Mouse (Mus musculus) adrenal gland, adult (tissue): Measurements from ENCODE around the gene Ptprj.
"Not testable (repeated sequence)": the region's sequence is repeated elsewhere in the genome, so short reads cannot be mapped to it uniquely, and the experiment has no call there.

Experiments
- DNase-seq, 2 experiments: peaks; one replicate each; pipeline ENCODE4 v3.0.0; 2022 to 2023; ENCODE audit warnings: low spot score in 1 of 2; ENCODE audit not compliant: inconsistent age in 2 of 2

Gene Ptprj

DNA sequence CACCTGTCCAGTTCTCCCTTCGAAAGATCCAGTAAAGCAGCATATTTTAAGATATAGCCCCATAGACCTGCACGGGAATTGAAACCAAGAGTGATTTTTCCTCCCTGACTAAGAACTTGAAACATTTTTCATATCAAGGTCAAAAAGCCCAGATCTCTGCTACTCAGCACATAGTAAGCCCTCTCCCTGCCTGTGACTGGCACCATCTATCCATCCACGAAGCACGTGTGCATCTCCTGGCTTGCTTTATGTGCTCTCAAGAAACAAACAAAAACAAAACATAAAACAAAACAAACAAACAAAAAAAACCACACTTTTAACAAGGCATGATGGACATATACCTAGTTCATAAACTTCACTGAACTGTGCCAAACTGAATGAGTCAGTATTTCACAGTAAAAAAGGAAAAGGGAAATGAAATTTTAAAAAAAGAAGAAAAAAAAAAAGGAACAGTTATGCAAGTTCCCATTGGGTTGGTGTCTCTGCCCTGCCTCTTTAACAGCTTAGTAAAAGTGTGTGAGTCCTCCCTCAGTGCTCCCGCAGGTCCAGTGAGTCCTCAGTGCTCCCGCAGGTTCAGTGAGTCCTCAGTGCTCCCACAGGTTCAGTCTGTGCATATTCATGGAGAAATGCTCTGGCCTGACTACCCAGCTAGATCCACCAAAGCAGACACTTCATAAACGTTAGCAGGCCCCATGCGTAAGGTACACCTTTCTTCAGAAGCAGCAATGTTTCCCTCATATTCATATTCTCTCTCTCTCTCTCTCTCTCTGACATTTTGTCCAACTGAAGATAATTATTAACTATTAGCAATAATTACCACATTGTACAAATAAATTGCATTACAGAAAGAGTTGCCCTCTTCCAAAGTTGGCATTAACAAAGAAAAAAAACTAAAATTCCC lies 91.5 kb downstream of the Ptprj start:
- DNase-seq, result peak in 1 of 2 experiments; percentile 67

DNA sequence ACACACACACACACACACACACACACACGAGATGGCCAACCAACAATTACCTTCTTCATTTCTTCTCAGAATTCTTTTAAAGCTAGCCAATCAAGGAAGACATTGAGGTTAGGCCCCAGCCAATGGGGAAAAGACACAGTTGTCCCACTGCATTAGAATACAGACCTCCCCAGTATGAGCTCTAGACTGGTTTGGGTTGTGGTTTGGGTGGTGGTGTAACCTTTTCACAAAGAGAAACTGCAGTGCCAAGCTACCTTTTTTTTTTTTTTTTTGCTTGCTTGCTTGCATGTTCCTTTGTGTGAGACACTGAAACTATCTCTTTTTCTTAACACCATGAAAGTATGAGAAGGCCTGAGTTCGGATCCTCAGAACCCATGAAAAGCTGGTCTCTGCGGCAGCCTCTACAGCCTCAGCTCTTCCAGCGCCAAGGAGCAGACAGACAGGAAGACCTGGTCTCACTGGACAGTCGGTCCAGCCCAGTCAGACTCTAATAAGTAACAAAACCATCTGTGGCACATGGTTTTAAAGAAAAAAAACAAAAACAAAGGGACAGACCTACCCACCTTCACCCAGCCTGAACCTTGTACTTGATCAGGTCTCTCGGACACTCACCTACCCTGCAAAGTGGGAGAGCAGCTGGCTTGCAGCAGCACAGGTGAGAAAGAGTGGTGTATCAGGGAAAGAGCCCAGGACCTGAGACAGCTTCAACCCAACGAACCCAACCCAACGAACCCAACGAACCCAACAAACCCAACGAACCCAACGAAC lies 92.8 kb downstream of the Ptprj start:
- no peak for DNase-seq

DNA sequence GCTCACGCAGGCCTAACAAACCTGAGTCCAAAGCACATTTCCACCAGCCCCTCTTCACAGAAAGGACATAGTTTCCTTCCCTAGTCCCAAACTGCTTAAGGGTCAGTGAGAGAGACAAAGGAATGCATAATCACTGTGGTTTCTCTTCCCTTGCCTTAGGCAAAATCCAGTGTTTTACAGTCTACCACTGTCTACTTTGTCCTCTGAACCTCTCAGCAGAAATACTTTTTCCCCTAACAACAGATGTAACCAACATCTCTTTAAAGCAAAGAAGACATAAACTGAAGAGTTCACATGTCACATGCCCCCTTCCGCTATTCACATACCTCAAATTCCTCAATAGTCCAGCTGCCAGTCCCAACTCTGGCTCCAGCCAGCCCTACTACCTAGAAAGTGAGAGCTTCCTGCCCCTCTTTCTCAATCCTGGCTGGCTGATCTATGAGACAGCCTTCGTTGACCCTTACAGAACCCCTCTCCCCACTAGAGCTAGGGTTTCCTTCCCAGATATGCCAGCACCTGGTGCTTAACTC lies 94.2 kb downstream of the Ptprj start:
- DNase-seq, result no peak

DNA sequence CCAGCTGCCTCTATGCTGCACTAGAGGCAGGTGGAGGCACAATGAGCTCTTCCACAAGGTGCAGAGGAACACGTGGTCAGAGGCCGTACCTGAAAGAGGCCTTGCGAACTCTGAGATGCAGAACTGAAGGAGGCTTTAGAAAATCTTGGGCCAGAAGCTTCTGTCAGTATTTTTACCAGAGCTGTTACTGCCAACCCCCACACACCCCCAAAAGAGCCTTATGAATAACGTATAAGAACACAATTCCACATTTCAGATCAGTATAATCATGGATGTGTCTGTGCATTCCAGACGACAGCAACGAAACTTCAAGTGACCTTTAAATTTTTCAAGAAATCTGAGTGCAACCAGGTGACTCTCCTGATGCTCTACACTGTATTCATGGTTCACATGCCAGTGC lies 98.9 kb downstream of the Ptprj start:
- DNase-seq, result no peak

DNA sequence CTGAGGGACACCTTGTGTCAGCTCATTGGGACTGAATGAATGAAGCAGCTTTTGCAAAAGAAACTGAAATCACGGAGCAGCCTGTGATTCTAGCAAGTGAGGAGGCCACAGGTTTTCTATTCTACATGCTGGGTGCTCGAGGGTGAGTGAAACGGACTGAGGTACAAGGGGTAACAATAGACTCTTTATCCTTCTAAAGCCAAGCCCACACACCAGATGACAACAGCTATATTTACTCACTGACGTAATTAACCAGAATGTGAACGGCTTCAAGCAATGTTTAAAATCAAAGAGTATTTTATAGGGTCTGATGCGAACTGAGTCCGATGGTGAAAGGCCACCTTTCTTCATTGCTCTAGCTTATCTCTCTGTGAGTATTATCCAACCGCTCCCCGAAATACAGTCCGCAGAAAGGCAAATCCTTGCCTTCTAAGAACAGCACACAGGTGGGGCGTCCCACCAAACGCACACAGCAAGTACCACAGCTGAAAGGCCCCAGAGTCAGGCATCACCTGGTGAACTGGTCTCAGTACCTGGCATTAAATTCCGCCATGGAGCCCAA lies 99.6 kb downstream of the Ptprj start:
- no peak for DNase-seq

DNA sequence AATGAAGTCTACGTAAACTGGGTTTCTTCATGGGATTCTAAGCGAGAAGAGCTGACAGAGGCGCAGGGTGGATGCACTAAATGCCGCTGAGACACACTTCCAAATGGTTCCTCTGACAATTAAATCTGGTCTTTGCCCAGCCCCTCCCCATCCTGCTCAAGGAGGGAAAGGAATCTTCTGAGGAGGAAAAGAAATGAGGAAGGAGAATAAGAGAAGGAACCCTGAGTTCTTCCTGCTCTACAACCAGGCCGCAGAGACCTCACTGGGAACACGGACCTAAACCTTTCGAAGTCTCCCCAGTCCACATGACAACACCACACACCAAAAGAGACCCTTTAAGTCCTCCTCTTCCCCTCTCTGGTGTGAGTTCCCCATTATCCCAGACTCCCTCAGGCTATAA lies 101.9 kb downstream of the Ptprj start:
- no peak for DNase-seq

DNA sequence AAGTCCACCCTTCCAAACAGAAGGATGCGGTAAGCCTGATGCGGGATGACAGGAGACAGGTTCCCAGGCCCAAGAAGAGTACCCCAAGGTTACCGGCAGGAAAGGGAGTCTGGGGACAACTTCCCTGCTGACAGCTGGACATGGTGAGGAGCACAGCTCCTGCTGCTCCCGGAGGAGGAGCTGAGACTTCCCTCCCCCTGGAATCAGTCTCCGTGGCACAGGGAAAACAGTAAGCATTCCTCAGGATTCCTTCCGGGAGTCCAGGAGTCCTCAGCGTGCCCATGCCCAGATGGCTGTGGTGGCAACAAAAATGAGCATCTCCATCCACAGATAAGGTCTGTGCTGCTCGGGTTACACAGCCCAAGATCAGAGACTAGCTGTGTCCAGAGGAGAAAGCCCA lies 102.8 kb downstream of the Ptprj start:
- DNase-seq, result no peak

DNA sequence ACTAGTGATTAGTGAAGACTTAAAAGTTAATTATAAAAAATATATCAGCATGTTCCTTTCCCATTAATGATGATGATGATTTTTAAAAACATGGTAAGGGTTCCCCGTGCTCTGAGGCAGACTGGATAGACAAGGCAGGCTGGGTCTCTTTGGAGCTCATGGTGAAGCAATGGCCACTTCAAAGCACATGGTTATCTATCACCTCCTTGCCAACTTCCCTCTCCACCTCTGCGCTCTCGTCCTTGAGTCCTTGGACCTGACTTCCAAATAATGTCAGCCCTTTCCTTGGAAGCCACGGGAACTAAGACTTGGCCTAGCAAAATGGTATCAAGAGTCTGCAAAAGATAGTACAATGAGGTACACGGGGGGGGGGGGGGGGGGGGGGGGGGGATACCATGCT lies 103.7 kb downstream of the Ptprj start:
- peak in 1 of 2 experiments; percentile 60 for DNase-seq

DNA sequence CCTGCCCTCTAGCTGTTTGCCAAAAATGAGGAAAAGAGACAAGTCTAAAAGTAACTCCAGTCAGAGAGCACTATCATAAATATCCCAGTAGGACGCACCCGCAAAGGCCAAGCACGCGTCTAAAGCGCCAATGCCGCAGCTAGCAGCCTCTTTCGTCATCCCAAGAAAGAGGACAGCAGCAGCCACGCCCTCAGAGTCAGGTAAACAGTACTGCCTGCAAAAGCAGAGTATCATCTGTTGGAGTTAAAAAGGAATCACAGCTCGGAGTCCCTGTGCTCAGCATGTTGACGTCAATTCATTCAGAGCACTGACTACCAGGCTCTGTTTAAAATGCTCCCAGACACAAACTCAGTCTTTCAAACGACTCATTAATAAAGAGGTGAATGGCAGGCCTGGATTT lies 104.1 kb downstream of the Ptprj start:
- no peak for DNase-seq

DNA sequence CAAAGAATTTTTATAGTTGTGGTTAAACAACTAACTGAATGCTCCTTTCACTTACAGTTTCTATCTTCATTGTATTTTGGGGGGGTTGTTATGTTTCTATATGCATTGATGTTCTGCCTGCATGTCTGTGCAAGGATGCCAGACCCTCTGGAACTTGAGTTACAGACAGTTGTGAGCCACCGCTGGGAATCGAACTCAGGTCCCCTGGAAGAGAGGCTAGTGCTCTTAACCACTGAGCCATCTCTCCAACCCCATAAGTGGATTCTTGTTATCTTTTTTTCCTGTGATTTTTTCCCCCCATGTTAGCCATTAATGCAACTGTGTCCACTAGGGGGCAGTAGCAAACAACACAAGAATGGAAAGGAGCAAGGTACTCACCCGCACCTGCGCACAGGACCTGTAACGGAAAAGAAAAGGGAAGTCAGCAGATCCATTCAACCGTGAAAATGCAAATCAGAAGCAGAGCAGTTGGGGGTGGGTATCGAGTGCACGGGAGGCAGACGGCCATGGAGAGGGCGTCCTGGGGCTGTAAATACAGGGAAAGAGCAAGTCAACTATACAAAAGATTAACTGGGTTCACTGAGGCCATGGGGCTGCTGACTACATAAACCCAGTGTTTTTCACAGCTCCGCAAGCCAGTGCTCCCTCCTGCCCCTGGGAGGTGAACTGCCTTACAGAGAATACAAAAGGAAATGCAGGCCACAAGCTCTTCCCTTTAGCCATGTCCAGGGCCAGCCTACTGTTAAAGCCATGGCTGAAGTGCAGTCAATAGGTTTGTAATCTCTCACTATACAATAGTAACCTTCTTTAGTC lies 105.6 kb downstream of the Ptprj start:
- peak; percentile 79 to 95 for DNase-seq

DNA sequence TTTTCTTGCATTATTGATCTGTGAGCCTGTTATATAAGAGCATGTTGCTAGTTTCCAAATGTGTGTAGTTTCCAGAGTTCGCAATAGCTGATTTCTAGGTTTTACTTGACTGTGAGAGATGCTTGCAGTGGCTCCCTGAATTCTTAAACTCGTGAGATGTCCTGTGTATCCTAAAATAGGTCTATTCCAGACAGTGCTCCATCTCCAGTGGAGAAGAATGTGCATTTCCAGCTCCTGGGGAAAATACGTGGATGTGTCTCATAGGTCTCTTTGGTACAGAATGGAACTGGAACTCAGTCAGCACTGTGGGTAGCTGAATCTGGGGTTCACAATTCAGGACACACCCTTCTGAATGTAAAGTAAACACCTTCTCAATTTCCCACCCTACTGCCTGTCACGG lies 107.7 kb downstream of the Ptprj start:
- DNase-seq, result no peak

DNA sequence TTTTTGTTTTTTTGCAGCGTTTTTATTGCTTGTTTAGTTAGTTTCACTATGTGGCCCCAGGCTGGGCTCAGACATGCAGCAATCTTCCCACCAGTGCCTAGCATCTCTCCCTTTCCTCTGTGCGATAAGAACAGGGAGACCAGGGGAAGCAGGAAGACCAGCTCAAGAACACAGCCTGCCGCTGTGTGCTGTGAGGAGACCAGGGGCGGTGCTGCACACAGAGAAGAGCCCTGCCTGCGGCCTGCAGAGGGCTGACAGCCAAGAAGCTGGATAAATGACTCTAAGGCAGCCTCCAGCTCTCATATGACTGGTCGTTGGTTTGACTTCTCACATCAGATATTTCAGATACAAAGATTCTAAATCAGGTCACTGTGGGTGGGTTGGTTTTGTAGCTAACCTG lies 110.3 kb downstream of the Ptprj start:
- DNase-seq, result peak in 1 of 2 experiments; percentile 28

DNA sequence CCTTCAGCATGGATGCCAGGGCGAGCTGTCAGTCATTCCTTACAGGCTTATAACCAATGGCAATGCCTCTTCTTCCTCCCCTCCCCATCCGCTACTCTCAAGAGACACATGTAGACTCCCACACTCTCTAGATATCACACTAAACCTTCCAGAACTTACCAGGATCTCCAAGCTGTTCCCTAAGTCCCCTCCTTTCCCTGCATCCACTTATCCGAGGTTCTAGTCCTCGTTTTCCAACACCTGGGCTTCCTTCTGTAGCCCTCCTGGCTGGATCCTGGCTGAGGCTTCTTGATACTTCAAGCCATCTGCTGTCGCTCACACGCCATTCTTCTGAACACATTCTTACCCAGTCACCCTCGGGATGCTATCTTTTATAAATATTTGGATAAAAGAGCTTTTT lies 114.0 kb downstream of the Ptprj start:
- DNase-seq, result no peak

DNA sequence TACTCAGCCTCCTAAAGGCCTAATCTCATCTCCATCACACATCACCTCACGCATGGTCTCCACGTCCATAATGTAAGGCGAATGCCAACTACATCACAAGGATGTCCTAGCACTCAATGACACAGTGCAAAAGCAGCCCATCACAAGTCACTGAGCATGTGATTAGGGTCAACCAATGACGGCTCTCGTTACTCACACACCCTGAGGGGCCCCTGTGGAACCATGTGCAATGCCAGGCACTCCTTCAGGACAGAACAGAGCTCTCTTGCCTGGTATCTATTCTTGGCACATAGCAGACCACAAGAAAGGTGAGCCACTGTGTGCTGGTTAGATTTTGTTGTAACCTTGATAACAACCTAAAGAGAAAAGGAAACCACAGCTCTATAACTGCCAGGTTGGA lies 116.7 kb downstream of the Ptprj start:
- DNase-seq, result no peak

DNA sequence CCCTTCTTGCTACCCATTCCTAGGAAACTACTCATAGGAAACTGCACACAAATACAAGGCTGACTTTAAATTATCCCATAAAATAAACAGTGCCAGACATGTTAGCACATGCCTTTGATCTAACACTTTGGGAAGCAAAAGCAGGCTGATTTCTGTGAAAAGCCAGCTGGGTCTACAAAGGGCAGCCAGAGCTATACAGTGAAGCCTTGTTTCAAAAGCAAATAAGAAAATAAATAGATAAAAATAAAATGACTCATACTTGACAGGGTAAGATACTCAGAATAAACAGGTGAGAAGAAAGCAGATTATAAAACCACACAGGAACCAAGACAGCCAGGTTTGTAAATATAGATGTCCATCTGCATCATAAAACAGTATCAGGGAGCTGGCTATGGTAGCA lies 118.2 kb downstream of the Ptprj start:
- DNase-seq, result no peak

DNA sequence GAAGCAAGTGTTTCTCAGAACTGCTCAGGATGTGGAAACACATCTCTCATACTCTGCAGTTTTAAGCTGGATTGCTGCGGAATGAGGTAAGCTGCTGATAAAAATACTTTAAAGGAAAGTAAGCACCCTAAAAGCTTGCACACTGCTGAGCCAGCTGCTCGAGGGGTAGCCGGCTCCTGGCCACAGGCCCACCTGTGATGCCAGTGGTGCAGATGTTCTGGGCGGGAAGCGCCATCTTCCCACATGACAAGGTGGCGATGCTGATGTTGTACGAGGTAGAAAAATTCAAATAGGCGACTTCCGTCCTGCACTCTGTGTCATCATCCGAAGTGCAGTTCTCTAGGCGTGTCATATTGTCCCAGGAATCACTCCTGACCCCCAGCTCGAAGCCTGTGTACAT lies 122.5 kb downstream of the Ptprj start:
- DNase-seq, result no peak

DNA sequence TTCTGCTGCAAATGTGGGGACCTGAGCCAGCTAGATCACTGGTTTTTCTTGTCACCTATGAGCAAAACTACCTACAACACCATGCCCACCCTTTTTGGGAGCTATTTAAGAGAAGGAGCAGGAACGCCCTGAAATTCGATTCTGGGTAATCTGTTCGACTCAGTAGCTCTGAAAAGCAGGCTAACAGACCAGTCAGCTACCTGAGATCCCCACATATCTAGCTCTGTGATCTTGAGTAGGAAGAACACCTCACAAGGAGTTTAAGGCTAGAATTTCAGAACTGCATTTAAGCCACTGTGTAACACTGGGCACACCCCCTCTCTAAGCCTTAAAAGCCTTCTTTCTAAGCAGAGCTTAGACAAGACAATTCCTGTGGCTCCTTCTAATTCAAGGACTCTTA lies 128.1 kb downstream of the Ptprj start:
- no peak for DNase-seq

DNA sequence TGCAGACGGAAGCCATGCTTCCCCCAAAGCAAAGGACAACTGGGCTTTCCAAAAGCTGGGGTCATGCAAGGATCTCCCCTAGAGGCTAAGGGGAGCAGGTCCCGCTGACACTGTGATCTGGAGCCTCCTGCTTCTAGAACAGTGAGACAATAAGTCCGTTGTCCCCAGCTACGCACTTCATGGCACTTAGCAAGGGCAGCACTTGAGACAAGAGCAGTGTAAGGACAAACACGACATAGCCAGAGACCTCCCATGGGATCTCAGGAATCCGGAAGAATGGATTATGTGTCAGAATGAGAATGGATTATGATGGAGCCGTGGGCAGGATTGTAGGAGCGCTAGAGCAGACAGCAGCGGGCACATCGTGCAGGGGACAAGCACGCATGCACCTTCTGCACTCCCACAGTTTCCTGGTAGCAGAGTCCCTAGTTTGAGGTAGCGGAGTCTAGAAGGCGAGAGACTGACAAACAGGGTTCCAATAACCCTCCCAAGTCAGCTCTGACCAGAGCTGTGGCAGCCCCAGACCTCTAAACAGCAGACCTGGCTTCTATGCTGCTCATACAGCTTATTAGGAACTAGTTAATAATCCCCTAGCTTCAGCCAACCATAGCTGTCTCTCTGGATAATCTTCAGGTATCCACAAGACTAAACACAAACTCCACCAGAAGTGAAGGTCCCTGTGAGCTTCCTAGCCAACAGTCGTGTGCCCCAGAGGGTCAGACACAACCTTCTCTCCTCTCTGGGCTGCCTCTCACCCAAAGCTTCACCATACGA lies 131.3 kb downstream of the Ptprj start:
- no peak for DNase-seq

DNA sequence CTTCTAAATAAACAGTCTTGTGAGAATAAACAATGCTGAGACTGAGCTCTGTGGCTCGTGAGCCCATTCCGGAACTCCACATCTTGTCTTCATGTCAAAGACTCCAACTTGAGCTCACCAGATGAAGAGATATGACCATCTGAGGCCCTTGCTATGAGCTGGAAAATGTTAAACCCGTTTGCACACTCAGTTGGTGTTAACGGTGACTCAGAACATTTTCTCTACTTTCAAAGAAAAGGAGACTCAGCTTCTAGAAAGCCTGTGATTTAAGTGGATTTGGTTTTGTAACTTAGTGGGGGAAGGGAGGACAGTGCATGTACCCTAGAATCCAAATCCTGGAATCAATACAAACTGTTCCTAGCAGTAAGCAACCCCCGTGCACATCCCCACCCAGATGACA lies 136.6 kb downstream of the Ptprj start:
- DNase-seq, result no peak

DNA sequence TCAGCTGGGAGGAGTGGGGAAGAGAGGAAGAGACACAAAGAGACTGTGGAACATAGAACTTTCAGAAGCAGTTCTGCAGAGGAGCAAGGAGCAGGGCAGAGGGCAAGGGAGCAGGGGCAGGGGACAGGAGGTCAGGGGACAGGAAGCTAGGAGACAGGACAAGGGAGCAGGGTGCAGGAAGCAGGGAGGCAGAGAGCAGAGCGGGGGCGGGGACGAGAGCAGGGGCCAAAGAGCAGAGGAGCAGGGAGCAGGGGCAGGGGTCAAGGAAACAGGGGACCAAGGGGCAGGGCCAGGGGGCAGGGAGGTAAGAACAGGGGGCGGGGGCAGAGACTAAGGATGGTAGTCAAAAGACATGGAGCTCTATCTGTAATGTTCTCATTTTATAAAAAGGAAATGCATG lies 138.6 kb downstream of the Ptprj start:
- not testable (repeated sequence) for DNase-seq
